Mouse (Mus musculus) C2C12 (cell line): Measurements from ENCODE around the gene Olfr1131. TPM values are rescaled to one million over a fixed set of nuclear protein-coding genes. Genes with fewer than 3 reads are reported as not detected.

ENCODE experiments used
- H3K27me3 ChIP-seq: one replicate; pipeline ENCODE4 v1.6.1; 2011; ENCODE audit not compliant: control insufficient read depth, insufficient read depth, insufficient read length
- H3K36me3 ChIP-seq: one replicate; pipeline ENCODE4 v1.6.1; 2011; ENCODE audit not compliant: control insufficient read depth, insufficient read depth
- H3K4me3 ChIP-seq: one replicate; pipeline ENCODE4 v1.5.1; 2011; ENCODE audit warnings: mild to moderate bottlenecking, control low read depth; ENCODE audit not compliant: poor library complexity, insufficient read depth, severe bottlenecking
- H3K79me2 ChIP-seq: one replicate; pipeline ENCODE4 v1.6.1; 2011; ENCODE audit not compliant: control insufficient read depth, insufficient read depth
- H3K79me3 ChIP-seq: one replicate; pipeline ENCODE4 v1.6.1; 2011; ENCODE audit warnings: low read depth, control low read depth
- H3ac ChIP-seq: one replicate; pipeline ENCODE3; 2011; ENCODE audit warnings: low read depth; ENCODE audit not compliant: control insufficient read depth, insufficient read length
- CEBPB ChIP-seq: IDR thresholded peaks from one replicate; pipeline ENCODE4 v1.6.1; 2011; ENCODE audit warnings: low read depth, mild to moderate bottlenecking, control low read depth, moderate library complexity
- CTCF ChIP-seq: IDR thresholded peaks from one replicate; pipeline ENCODE4 v1.5.1; 2011; ENCODE audit not compliant: control insufficient read depth, insufficient read depth, insufficient read length
- FOSL1 ChIP-seq: IDR thresholded peaks from one replicate; pipeline ENCODE4 v1.8.0; 2011; ENCODE audit warnings: mild to moderate bottlenecking, low read length; ENCODE audit not compliant: poor library complexity, insufficient read depth, severe bottlenecking
- MAX ChIP-seq: IDR thresholded peaks from one replicate; pipeline ENCODE4 v1.6.1; 2011; ENCODE audit warnings: mild to moderate bottlenecking, control low read depth
- MYOD1 ChIP-seq: IDR thresholded peaks from one replicate; pipeline ENCODE4 v1.6.1; 2011; ENCODE audit warnings: low read depth; ENCODE audit not compliant: control insufficient read depth, insufficient read length
- MYOG ChIP-seq: IDR thresholded peaks from one replicate; pipeline ENCODE4 v1.6.1; 2011; ENCODE audit not compliant: control insufficient read depth, insufficient read length; ENCODE audit errors: extremely low read depth
- USF1 ChIP-seq: IDR thresholded peaks from one replicate; pipeline ENCODE4 v1.6.1; 2011; ENCODE audit warnings: low read depth, mild to moderate bottlenecking, control low read depth, moderate library complexity
- polyA plus RNA-seq: library from polyadenylated mRNA; unstranded; fragments of >200 nt; fragmentation: generic; extraction: Trizol; gene quantifications from one replicate; pipeline ENCODE4 v1.2.1, GENCODE M21; 2012; ENCODE audit warnings: missing spikeins

Olfr1131 gene
- polyA plus RNA-seq, 1 experiment: not detected

DNA sequence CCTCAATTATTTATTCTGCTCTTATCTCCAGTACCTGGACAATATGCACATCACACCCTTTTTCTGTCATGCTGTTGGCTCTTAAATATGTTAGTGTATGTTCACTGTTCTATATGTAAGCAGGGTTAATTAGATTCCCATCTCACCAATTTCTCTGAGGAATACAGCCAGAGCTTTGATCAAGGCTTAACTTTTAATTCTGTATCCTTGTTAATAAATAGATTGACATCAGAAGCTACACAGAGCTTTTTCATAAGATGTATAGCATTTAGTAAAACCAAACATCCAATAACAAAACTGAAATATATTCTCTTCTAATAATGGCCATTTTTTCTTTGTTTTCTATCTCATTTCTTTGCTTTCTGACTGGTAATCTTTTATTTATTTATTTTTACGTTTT, 46.7 kb downstream of the Olfr1131 start, which contains the start of gene Olfr1135:
Olfr1135 (minus strand) TSS at position 101 of the 400 bp plus-strand sequence.
- H3ac ChIP-seq: no peak within 1 kb of the TSS
- H3K36me3 ChIP-seq: no peaks in the 10 kb centered on the region
- no peaks in the 10 kb centered on the region for H3K79me3 ChIP-seq
- H3K79me2 ChIP-seq: no peaks in the 10 kb centered on the region
- no peak for TF ChIP-seq MYOD1
- TF ChIP-seq CEBPB: no peak
- TF ChIP-seq FOSL1: no peak
- TF ChIP-seq MAX: no peak
- TF ChIP-seq MYOG: no peak
- TF ChIP-seq CTCF: no peak
- TF ChIP-seq USF1: no peak
- H3K27me3 ChIP-seq: no peaks in the 10 kb centered on the region
- no peak within 1 kb of the TSS for H3K4me3 ChIP-seq

Other genes with a start within 250 kb of the Olfr1131 start
- gene Olfr1122, start 241.3 kb upstream of the Olfr1131 start, polyA plus RNA-seq: not detected
- not detected for gene Olfr1123, start 210.5 kb upstream of the Olfr1131 start, polyA plus RNA-seq
- not detected for gene Olfr1124, start 196.8 kb upstream of the Olfr1131 start, polyA plus RNA-seq
- gene Olfr1126, start 173.1 kb upstream of the Olfr1131 start, polyA plus RNA-seq: not detected
- not detected for gene Pramel7, start 130.0 kb upstream of the Olfr1131 start, polyA plus RNA-seq
- not detected for gene Pramel6, start 120.5 kb upstream of the Olfr1131 start, polyA plus RNA-seq
- not detected for gene Olfr153, start 95.3 kb upstream of the Olfr1131 start, polyA plus RNA-seq
- gene Olfr1128, start 81.6 kb upstream of the Olfr1131 start, polyA plus RNA-seq: not detected
- gene Olfr1129, start 53.2 kb upstream of the Olfr1131 start, polyA plus RNA-seq: not detected
- not detected for gene Olfr1130, start 20.9 kb upstream of the Olfr1131 start, polyA plus RNA-seq
- gene Olfr1132, start 10.4 kb downstream of the Olfr1131 start, polyA plus RNA-seq: not detected
- not detected for gene Olfr1133, start 20.3 kb downstream of the Olfr1131 start, polyA plus RNA-seq
- not detected for gene Olfr1134, start 31.4 kb downstream of the Olfr1131 start, polyA plus RNA-seq
- gene Olfr1135, start 46.6 kb downstream of the Olfr1131 start, polyA plus RNA-seq: not detected
- gene Olfr1136, start 66.8 kb downstream of the Olfr1131 start, polyA plus RNA-seq: not detected
- not detected for gene Olfr1137, start 86.1 kb downstream of the Olfr1131 start, polyA plus RNA-seq
- gene Olfr1138, start 112.9 kb downstream of the Olfr1131 start, polyA plus RNA-seq: not detected
- not detected for gene Olfr1140, start 116.6 kb downstream of the Olfr1131 start, polyA plus RNA-seq
- not detected for gene Olfr1141, start 126.9 kb downstream of the Olfr1131 start, polyA plus RNA-seq
- gene Olfr152, start 152.4 kb downstream of the Olfr1131 start, polyA plus RNA-seq: not detected
- gene Olfr1143, start 173.5 kb downstream of the Olfr1131 start, polyA plus RNA-seq: not detected
- gene Olfr1145, start 182.7 kb downstream of the Olfr1131 start, polyA plus RNA-seq: not detected
- gene Olfr1148, start 203.4 kb downstream of the Olfr1131 start, polyA plus RNA-seq: not detected
- gene Olfr1150-ps1, start 216.9 kb downstream of the Olfr1131 start, polyA plus RNA-seq: not detected
- not detected for gene Olfr1151, start 228.8 kb downstream of the Olfr1131 start, polyA plus RNA-seq
- not detected for gene Olfr1152, start 239.4 kb downstream of the Olfr1131 start, polyA plus RNA-seq